Mouse (Mus musculus) megakaryocyte, embryonic 14.5 days (primary cell): Measurements from ENCODE around the gene Sct.

ENCODE experiments used
- FLI1 ChIP-seq: IDR thresholded peaks from 2 replicates; pipeline ENCODE4 v1.6.1; 2012; ENCODE audit warnings: low read length, inconsistent platforms, mixed read lengths
- GATA1 ChIP-seq: IDR thresholded peaks from 3 replicates; pipeline ENCODE4 v1.6.1; 2012; ENCODE audit warnings: mixed read lengths, low read length, inconsistent platforms, borderline replicate concordance

DNA sequence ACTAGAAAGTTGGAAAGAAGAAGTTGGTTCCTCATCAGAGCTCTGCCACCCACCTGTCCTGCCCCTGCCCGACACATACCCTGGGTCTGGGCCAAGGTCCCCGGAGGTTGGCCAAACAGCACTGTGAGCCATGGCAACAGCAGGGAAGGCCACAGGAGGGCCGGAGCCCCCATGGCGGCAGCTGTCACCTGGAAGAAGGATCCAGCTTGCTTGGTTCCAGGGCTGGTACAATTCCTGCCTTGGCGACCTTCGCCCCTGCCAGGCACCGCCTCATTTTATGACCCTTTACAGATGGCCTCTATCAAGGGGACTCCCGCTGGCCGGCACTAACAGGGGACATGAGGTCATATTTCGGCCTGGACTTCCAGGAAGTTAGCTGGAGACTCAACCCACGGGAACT is 2.4 kb downstream of the Sct start, which contains the start of gene Cdhr5:
- no peak for TF ChIP-seq GATA1
- TF ChIP-seq FLI1 = no peak
